Mouse (Mus musculus) CD4-positive, CD25-positive, alpha-beta regulatory T cell, adult 4 months (primary cell): ENCODE data around the gene Ccdc159. TPM values are rescaled to one million over a fixed set of nuclear protein-coding genes. Genes with fewer than 3 reads are reported as not detected.

Experiments
- ATAC-seq: one replicate; pipeline ENCODE4 v1.8.0; 2017
- polyA plus RNA-seq, 2 experiments: library from polyadenylated mRNA; unstranded; fragments of 100-300 nt; shearing (Covaris generic); gene quantifications; one replicate each; pipeline ENCODE4 v1.2.1; 2017

Gene Ccdc159
- polyA plus RNA-seq, 2 experiments from 2014 or later, result 0.94 TPM; not detected in 1

- ATAC-seq, result peak; percentile 34
Observed at GRCm38 (mm10) chr9:21962010-21962409, 34.7 kb downstream of the Ccdc159 start.

DNA sequence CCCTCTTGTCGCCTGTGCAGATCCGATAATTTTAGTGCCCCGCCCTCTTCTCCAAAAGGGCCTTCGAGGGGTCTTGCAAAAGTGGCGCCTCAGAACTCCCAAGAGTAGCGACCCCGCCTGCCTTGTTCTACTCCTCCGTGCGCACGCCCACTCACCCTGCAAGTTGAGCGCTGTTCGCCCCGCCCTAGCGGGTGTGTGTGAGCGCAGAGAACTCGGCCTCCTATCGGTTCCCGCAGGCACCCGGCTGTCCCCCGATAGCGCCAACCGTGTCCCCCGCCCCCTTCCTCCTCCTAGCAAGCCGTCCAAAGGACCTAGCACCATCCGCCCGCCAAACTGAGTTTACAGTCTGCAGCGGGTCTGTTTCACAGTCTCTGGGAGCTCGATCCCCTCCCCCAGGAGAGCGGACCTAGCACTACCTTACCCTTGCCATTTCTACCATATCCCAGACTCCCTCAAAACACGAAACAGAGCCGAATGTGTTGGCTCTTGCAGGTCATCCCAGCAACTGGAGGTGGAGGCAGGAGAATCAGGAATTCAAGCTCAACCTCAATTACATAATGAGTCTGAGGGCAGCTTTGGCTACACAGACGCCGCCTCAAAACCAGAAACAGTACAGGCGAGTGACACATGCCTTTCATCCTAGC, 35.3 kb downstream of the Ccdc159 start:
- ATAC-seq, result peak; percentile 81

GRCm38 (mm10) chr9:21963417-21963816, 36.1 kb downstream of the Ccdc159 start, which contains the start of gene Epor:
Gene Epor (minus strand): TSS chr9:21963506.
- no peak for ATAC-seq

DNA sequence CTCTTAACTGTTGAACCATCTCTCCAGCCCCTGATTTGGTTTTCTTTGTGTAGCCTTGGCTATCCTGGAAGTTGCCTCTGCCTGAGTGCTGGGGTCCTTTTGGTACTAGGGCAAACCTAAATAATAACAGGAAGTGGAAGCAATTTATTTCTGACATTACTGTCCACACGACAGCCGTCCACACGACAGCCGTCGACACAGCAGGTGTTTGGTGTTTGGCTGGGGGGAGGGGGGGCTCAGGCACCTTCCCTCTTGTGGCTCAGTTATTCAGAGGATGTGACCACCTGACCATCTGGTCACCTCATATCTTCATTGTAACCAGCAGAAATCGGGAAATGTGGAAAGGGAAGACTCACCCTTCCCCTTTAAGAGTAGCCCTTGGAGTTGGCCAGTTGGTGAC, 41.6 kb downstream of the Ccdc159 start:
- ATAC-seq, result no peak

DNA sequence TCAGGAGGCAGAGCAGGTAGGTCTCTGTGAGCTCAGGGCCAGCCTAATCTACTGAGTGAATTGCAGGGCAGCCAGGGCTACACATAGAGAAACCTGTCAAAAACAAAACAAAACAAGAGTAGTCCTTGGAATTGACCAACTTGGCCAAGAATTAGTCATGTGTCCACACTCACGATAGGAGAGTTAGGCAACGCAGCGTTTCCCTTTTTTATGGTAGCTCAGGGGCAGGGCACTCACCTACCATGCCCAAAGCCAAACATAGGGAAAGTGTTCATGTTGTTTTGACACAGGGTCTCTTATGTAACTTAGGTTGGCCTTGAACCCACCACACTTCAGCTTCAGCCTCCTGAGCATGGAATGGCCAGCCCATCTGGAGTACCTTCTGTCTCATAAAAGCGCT, 42.0 kb downstream of the Ccdc159 start:
- ATAC-seq, result no peak

- ATAC-seq, result no peak
Observed at GRCm38 (mm10) chr9:21976626-21977175, 49.4 kb downstream of the Ccdc159 start.

- no peak for ATAC-seq
Observed at GRCm38 (mm10) chr9:21977331-21977730, 50.1 kb downstream of the Ccdc159 start.

- no peak for ATAC-seq
Observed at GRCm38 (mm10) chr9:21977972-21978371, 50.7 kb downstream of the Ccdc159 start.

DNA sequence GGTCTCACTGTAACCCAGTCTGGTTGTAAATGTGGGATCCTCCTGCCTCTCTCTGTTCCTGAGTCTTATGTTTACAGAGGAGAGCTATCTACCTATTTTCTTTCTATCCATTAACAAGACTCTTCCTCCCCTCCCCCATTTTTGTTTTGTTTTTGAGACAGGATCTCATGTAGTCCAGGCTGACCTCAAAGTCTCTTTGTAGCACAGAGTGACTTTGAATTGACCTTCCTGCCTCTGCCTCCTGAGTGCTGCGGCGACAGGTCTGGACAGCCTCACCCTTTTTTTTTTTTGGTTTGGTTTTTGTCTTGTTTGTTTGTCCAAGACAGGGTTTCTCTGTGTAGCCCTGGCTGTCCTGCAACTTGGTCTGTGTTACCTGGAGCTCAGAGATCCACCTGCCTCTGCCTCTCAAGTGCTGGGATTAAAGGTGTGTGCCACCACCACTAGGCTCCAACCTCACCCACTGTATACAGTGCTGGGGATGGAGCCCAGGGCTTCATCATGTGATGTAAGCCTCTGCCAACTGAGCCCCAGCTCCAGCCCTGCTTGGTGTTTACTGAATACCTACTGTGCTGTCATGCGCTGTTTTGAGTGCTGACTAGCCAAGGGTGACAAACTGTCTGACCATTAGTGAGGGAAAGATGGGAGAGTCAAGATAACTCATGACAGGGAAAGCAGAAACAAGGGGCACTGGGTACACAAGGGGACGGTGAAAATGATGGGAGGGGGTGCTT, 51.3 kb downstream of the Ccdc159 start:
- ATAC-seq, result no peak

- no peak for ATAC-seq
Observed at GRCm38 (mm10) chr9:21983911-21984310, 56.6 kb downstream of the Ccdc159 start.

Other genes starting within 250 kb of the Ccdc159 start
- 10 to 100 TPM; 17.9 to 42.0 TPM for gene Ldlr, start 204.0 kb upstream of the Ccdc159 start, polyA plus RNA-seq
- gene Spc24, start 167.2 kb upstream of the Ccdc159 start, polyA plus RNA-seq, result 10 to 100 TPM in 1 of 2 experiments, 1 to 10 TPM in 1; 6.5 to 13.5 TPM
- gene Kank2, start 128.7 kb upstream of the Ccdc159 start, polyA plus RNA-seq, result not detected
- gene Angptl8, start 92.0 kb upstream of the Ccdc159 start, polyA plus RNA-seq, result not detected
- gene Dock6, start 74.8 kb upstream of the Ccdc159 start, polyA plus RNA-seq, result 1 to 10 TPM in 1 of 2 experiments, under 1 TPM in 1; 0.61 to 1.4 TPM
- 10 to 100 TPM in 1 of 2 experiments, 1 to 10 TPM in 1; 8.4 to 11.3 TPM for gene Rab3d, start 9.3 kb upstream of the Ccdc159 start, polyA plus RNA-seq
- 1 to 10 TPM; 8.0 to 8.7 TPM for gene Tmem205, start 85 bp downstream of the Ccdc159 start, polyA plus RNA-seq
- gene Plppr2, start 9.6 kb downstream of the Ccdc159 start, polyA plus RNA-seq, result under 1 TPM; 0.28 to 0.90 TPM
- gene Swsap1, start 28.3 kb downstream of the Ccdc159 start, polyA plus RNA-seq, result 10 to 100 TPM in 1 of 2 experiments, 1 to 10 TPM in 1; 3.2 to 13.5 TPM
- gene Epor, start 36.0 kb downstream of the Ccdc159 start, polyA plus RNA-seq, result not detected
- gene Rgl3, start 62.0 kb downstream of the Ccdc159 start, polyA plus RNA-seq, result not detected
- not detected for gene Ccdc151, start 75.2 kb downstream of the Ccdc159 start, polyA plus RNA-seq
- gene Prkcsh, start 75.3 kb downstream of the Ccdc159 start, polyA plus RNA-seq, result 10 to 100 TPM; 31.5 to 37.6 TPM
- under 1 TPM in 1 of 2 experiments, not detected in 1; 0.07 TPM for gene Elavl3, start 124.6 kb downstream of the Ccdc159 start, polyA plus RNA-seq
- gene Gm49318, start 143.8 kb downstream of the Ccdc159 start, polyA plus RNA-seq, result not detected
- gene Zfp653, start 143.9 kb downstream of the Ccdc159 start, polyA plus RNA-seq, result 1 to 10 TPM; 4.7 to 7.3 TPM
- gene Ecsit, start 158.0 kb downstream of the Ccdc159 start, polyA plus RNA-seq, result 10 to 100 TPM; 35.8 to 55.9 TPM
- gene Cnn1, start 171.7 kb downstream of the Ccdc159 start, polyA plus RNA-seq, result under 1 TPM in 1 of 2 experiments, not detected in 1; 0.22 TPM
- gene Elof1, start 189.7 kb downstream of the Ccdc159 start, polyA plus RNA-seq, result 10 to 100 TPM; 76.4 to 95.1 TPM
- gene Acp5, start 208.2 kb downstream of the Ccdc159 start, polyA plus RNA-seq, result 100 to 1,000 TPM; 221 to 282 TPM
- gene Pigyl, start 229.4 kb downstream of the Ccdc159 start, polyA plus RNA-seq, result 10 to 100 TPM; 45.4 to 48.7 TPM